Mouse (Mus musculus): ENCODE measurements around the gene Rpusd4. TPM values are rescaled to one million over a fixed set of nuclear protein-coding genes. Genes with fewer than 3 reads are reported as not detected.

Rpusd4 gene
- total RNA-seq, 1 experiment from 2014 or later: 12.7 TPM

DNA sequence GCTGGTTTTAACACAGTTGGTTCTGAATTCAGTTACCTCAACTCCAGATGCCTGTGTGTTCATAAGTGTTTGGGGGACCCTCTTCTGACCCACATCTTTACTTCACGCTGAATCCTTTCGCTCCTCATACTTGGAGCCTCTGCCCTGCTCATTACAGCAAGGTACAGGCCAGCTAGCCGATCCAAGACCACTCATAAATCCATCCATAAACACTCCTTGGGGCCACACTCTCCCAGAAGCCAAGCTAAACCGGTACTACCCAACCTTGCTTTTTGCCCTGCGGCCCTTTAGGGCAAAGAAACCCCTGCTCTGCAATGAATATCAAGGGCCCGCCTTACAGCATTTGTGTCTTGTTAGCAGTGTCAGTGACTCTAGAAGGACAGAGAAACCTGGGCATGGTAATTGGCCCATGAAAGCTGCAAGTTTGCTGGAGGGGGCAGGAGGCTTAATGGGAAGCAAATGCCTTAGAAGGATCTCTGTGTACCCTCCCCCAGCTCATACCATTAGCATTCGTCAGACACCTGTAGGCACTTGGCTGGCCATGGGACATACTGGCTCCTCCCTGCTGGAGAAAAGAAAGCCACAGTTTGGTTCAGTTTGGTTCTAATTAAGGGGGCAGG is 59.1 kb downstream of the Rpusd4 start:
- no peak for ATAC-seq (replicated peaks; ENCODE audit: insufficient number of reproducible peaks, low FRiP score, low TSS enrichment, poor library complexity, severe bottlenecking)

Other genes starting within 250 kb of the Rpusd4 start
- gene St3gal4, start 148.6 kb upstream of the Rpusd4 start, total RNA-seq (2017): 110 to 141 TPM (median 113 TPM) in 3 replicates
- gene Dcps, start 91.8 kb upstream of the Rpusd4 start, total RNA-seq (2017): 22.0 to 26.1 TPM (median 25.5 TPM) in 3 replicates
- gene Srpr, start 67.7 kb upstream of the Rpusd4 start, total RNA-seq (2017): 44.4 to 75.2 TPM (median 54.0 TPM) in 3 replicates
- gene Tirap, start 67.6 kb upstream of the Rpusd4 start, total RNA-seq (2017): 9.9 to 13.5 TPM (median 12.9 TPM) in 3 replicates
- 33.0 to 49.7 TPM (median 42.1 TPM) in 3 replicates for gene Foxred1, start 56.8 kb upstream of the Rpusd4 start, total RNA-seq (2017)
- 8.1 to 19.4 TPM (median 15.3 TPM) in 3 replicates for gene Fam118b, start 60 bp upstream of the Rpusd4 start, total RNA-seq (2017)
- gene Cdon, start 153.3 kb downstream of the Rpusd4 start, total RNA-seq (2017): 0.19 to 0.68 TPM in 2 of 3 replicates, not detected in the other